Mouse (Mus musculus) layer of hippocampus, adult 11-12 months (tissue): ENCODE data around the gene N4bp1.
A peak's percentile ranks its signal among the peaks of the same experiment; 100 is the strongest.

ENCODE experiments used
- DNase-seq: peaks from one replicate; pipeline ENCODE4 v3.0.0; 2022; ENCODE audit warnings: low spot score

The N4bp1 gene

GRCm38 (mm10) chr8:86884489-86885463 lies at the start of gene N4bp1:
Gene N4bp1 (minus strand): TSS chr8:86885258.
- DNase-seq = peak; percentile 94

- DNase-seq = no peak
Measured at GRCm38 (mm10) chr8:86934841-86935240, 49.8 kb upstream of the N4bp1 start.

- no peak for DNase-seq
Measured at GRCm38 (mm10) chr8:86934393-86934792, 49.3 kb upstream of the N4bp1 start.

GRCm38 (mm10) chr8:86933898-86934297 lies 48.8 kb upstream of the N4bp1 start:
- peak; percentile 66 for DNase-seq

- DNase-seq = no peak
Measured at GRCm38 (mm10) chr8:86926237-86926636, 41.2 kb upstream of the N4bp1 start.

GRCm38 (mm10) chr8:86923219-86923835 lies 38.3 kb upstream of the N4bp1 start:
- no peak for DNase-seq

GRCm38 (mm10) chr8:86922673-86923072 lies 37.6 kb upstream of the N4bp1 start:
- DNase-seq = no peak

- DNase-seq = no peak
Measured at GRCm38 (mm10) chr8:86922141-86922540, 37.1 kb upstream of the N4bp1 start.

- no peak for DNase-seq
Measured at GRCm38 (mm10) chr8:86920996-86921395, 35.9 kb upstream of the N4bp1 start.

GRCm38 (mm10) chr8:86920455-86920854 lies 35.4 kb upstream of the N4bp1 start:
- DNase-seq = no peak

GRCm38 (mm10) chr8:86920024-86920423 lies 35.0 kb upstream of the N4bp1 start:
- no peak for DNase-seq

GRCm38 (mm10) chr8:86919262-86919661 lies 34.2 kb upstream of the N4bp1 start:
- DNase-seq = no peak

- no peak for DNase-seq
Measured at GRCm38 (mm10) chr8:86918093-86918492, 33.0 kb upstream of the N4bp1 start.

- DNase-seq = no peak
Measured at GRCm38 (mm10) chr8:86917689-86918088, 32.6 kb upstream of the N4bp1 start.

- DNase-seq = no peak
Measured at GRCm38 (mm10) chr8:86916369-86916768, 31.3 kb upstream of the N4bp1 start.

- no peak for DNase-seq
Measured at GRCm38 (mm10) chr8:86911136-86911535, 26.1 kb upstream of the N4bp1 start.

GRCm38 (mm10) chr8:86910250-86910649 lies 25.2 kb upstream of the N4bp1 start:
- no peak for DNase-seq

GRCm38 (mm10) chr8:86908536-86908935 lies 23.5 kb upstream of the N4bp1 start:
- peak; percentile 83 for DNase-seq

- no peak for DNase-seq
Measured at GRCm38 (mm10) chr8:86904911-86905310, 19.9 kb upstream of the N4bp1 start.

- peak; percentile 90 for DNase-seq
Measured at GRCm38 (mm10) chr8:86903104-86903503, 18.0 kb upstream of the N4bp1 start.

GRCm38 (mm10) chr8:86902656-86903055 lies 17.6 kb upstream of the N4bp1 start:
- no peak for DNase-seq

- no peak for DNase-seq
Measured at GRCm38 (mm10) chr8:86901972-86902371, 16.9 kb upstream of the N4bp1 start.

- no peak for DNase-seq
Measured at GRCm38 (mm10) chr8:86897726-86898419, 12.8 kb upstream of the N4bp1 start.
